Mouse (Mus musculus): ENCODE measurements around the gene Tmem43. TPM values are rescaled to one million over a fixed set of nuclear protein-coding genes. Genes with fewer than 3 reads are reported as not detected.

Gene Tmem43
- total and polyA plus RNA-seq, 2 experiments from 2014 or later: 16.9 to 41.3 TPM

GRCm38 (mm10) chr6:91476541-91476940, 3.0 kb downstream of the Tmem43 start:
- no peak overlapping the region for H3K4me2 ChIP-seq (ENCODE audit: low read depth, low read length)
- H3K27me3 ChIP-seq (ENCODE audit: control insufficient read depth, insufficient read depth, low read length): no peaks in the 10 kb centered on the region
- ATAC-seq (ENCODE audit: insufficient read depth, low read depth) (no peak), DNase-seq (ENCODE audit: low spot score) (no peak)
- peaks cover 42% of the 10 kb centered on the region for H3K36me3 ChIP-seq (replicated peaks; ENCODE audit: control insufficient read depth, insufficient read depth, low read length)
- H3K9ac ChIP-seq (replicated peaks; ENCODE audit: low read depth, low read length): no peak overlapping the region
- H3K4me3 ChIP-seq (ENCODE audit: low read depth, low read length): no peak overlapping the region
- H3K4me1 ChIP-seq (ENCODE audit: control insufficient read depth, insufficient read depth): peaks cover 15% of the 10 kb centered on the region
- TF ChIP-seq EP300 (IDR thresholded peaks at IDR 0.05; ENCODE audit: low read depth) (no peak), CTCF (IDR thresholded peaks at IDR 0.05; ENCODE audit: low read depth) (no peak)
- H3K9me3 ChIP-seq (replicated peaks; ENCODE audit: control insufficient read depth, low read length): no peaks in the 10 kb centered on the region
- no peak overlapping the region for H3K27ac ChIP-seq (ENCODE audit: low read depth)
- whole genome bisulfite sequencing: 92% methylated on average over 2 of the region's 2 CpGs

GRCm38 (mm10) chr6:91483371-91483770, 9.9 kb downstream of the Tmem43 start:
- peaks cover 94% of the 10 kb centered on the region for H3K36me3 ChIP-seq (replicated peaks; ENCODE audit: control insufficient read depth, insufficient read depth, low read length)
- no peak overlapping the region for H3K4me2 ChIP-seq (ENCODE audit: low read depth, low read length)
- H3K4me1 ChIP-seq (ENCODE audit: control insufficient read depth, insufficient read depth): no peaks in the 10 kb centered on the region
- ATAC-seq (ENCODE audit: insufficient read depth, low read depth) (no peak), DNase-seq (ENCODE audit: low spot score) (no peak)
- TF ChIP-seq EP300 (IDR thresholded peaks at IDR 0.05; ENCODE audit: low read depth): no peak
- TF ChIP-seq CTCF (IDR thresholded peaks at IDR 0.05; ENCODE audit: low read depth): no peak
- H3K9me3 ChIP-seq (replicated peaks; ENCODE audit: control insufficient read depth, low read length): no peaks in the 10 kb centered on the region
- 62% methylated on average over 2 of the region's 2 CpGs for WGBS
- no peaks in the 10 kb centered on the region for H3K27me3 ChIP-seq (ENCODE audit: control insufficient read depth, insufficient read depth, low read length)
- no peak overlapping the region for H3K4me3 ChIP-seq (ENCODE audit: low read depth, low read length)
- H3K9ac ChIP-seq (replicated peaks; ENCODE audit: low read depth, low read length): no peak overlapping the region
- H3K27ac ChIP-seq (ENCODE audit: low read depth): no peak overlapping the region

- Histone ChIP-seq H3K4me1 (ENCODE audit: control insufficient read depth, insufficient read depth) (no peaks in the 10 kb centered on the region), H3K9ac (replicated peaks; ENCODE audit: low read depth, low read length) (no peak overlapping the region), H3K36me3 (replicated peaks; ENCODE audit: control insufficient read depth, insufficient read depth, low read length) (peaks cover 82% of the 10 kb centered on the region), H3K27ac (ENCODE audit: low read depth) (no peak overlapping the region), H3K4me3 (ENCODE audit: low read depth, low read length) (no peak overlapping the region), H3K9me3 (replicated peaks; ENCODE audit: control insufficient read depth, low read length) (no peaks in the 10 kb centered on the region), H3K4me2 (ENCODE audit: low read depth, low read length) (no peak overlapping the region), H3K27me3 (ENCODE audit: control insufficient read depth, insufficient read depth, low read length) (no peaks in the 10 kb centered on the region)
- 87% methylated on average over 15 of the region's 15 CpGs for WGBS
- DNase-seq (ENCODE audit: low spot score) (no peak), ATAC-seq (ENCODE audit: insufficient read depth, low read depth) (no peak)
- TF ChIP-seq EP300 (IDR thresholded peaks at IDR 0.05; ENCODE audit: low read depth) (no peak), CTCF (IDR thresholded peaks at IDR 0.05; ENCODE audit: low read depth) (no peak)
Observed at GRCm38 (mm10) chr6:91486736-91487453, 13.4 kb downstream of the Tmem43 start.

GRCm38 (mm10) chr6:91488496-91489212, 15.2 kb downstream of the Tmem43 start:
- ATAC-seq (ENCODE audit: insufficient read depth, low read depth): peak; percentile 78
- peaks cover 75% of the 10 kb centered on the region for H3K36me3 ChIP-seq (replicated peaks; ENCODE audit: control insufficient read depth, insufficient read depth, low read length)
- WGBS: 45% methylated on average over 9 of the region's 9 CpGs

GRCm38 (mm10) chr6:91489872-91490271, 16.4 kb downstream of the Tmem43 start:
- no peaks in the 10 kb centered on the region for H3K9me3 ChIP-seq (replicated peaks; ENCODE audit: control insufficient read depth, low read length)
- WGBS: 82% methylated on average over 10 of the region's 10 CpGs
- H3K4me2 ChIP-seq (ENCODE audit: low read depth, low read length): no peak overlapping the region
- H3K4me1 ChIP-seq (ENCODE audit: control insufficient read depth, insufficient read depth): no peaks in the 10 kb centered on the region
- no peak overlapping the region for H3K9ac ChIP-seq (replicated peaks; ENCODE audit: low read depth, low read length)
- no peaks in the 10 kb centered on the region for H3K27me3 ChIP-seq (ENCODE audit: control insufficient read depth, insufficient read depth, low read length)
- ATAC-seq (ENCODE audit: insufficient read depth, low read depth): no peak
- H3K4me3 ChIP-seq (ENCODE audit: low read depth, low read length): no peak overlapping the region
- TF ChIP-seq EP300 (IDR thresholded peaks at IDR 0.05; ENCODE audit: low read depth) (no peak), CTCF (IDR thresholded peaks at IDR 0.05; ENCODE audit: low read depth) (no peak)
- peak overlapping the region; percentile 34; the same call in 1 of the 2 replicates for H3K27ac ChIP-seq (ENCODE audit: low read depth)
- DNase-seq (ENCODE audit: low spot score): no peak
- H3K36me3 ChIP-seq (replicated peaks; ENCODE audit: control insufficient read depth, insufficient read depth, low read length): peaks cover 73% of the 10 kb centered on the region

More at GRCm38 (mm10) chr6:91488496-91489212, 15.2 kb downstream of the Tmem43 start:
- Histone ChIP-seq H3K4me1 (ENCODE audit: control insufficient read depth, insufficient read depth) (no peaks in the 10 kb centered on the region), H3K27me3 (ENCODE audit: control insufficient read depth, insufficient read depth, low read length) (no peaks in the 10 kb centered on the region), H3K4me2 (ENCODE audit: low read depth, low read length) (no peak overlapping the region), H3K27ac (ENCODE audit: low read depth) (peak overlapping the region; percentile 46; the same call in 1 of the 2 replicates), H3K9me3 (replicated peaks; ENCODE audit: control insufficient read depth, low read length) (no peaks in the 10 kb centered on the region), H3K9ac (replicated peaks; ENCODE audit: low read depth, low read length) (no peak overlapping the region), H3K4me3 (ENCODE audit: low read depth, low read length) (no peak overlapping the region)
- TF ChIP-seq CTCF (IDR thresholded peaks at IDR 0.05; ENCODE audit: low read depth) (no peak), EP300 (IDR thresholded peaks at IDR 0.05; ENCODE audit: low read depth) (0 out of 2 replicates have a peak, but pooled peaks have one; percentile 38)
- DNase-seq (ENCODE audit: low spot score): peak; percentile 89

Measured in heart, postnatal 0 days (tissue).